Mouse (Mus musculus) heart, embryonic 14.5 days (tissue): ENCODE measurements at regions not wholly inside any gene's neighbourhood (a gene's known extent, or its start where the extent isn't known, plus 50 kb on each side); places are given as distances from the start of the nearest gene placed in this dataset.
A peak's percentile ranks its signal among the peaks of the same experiment; 100 is the strongest.

Experiments
- ATAC-seq: fragments of 200-750 bp; cut with Nextera tagmentation; 2 replicates; pipeline ENCODE4 v1.8.0; 2017; ENCODE audit warnings: low read depth, moderate TSS enrichment; ENCODE audit not compliant: insufficient number of reproducible peaks, insufficient read depth, low FRiP score
- H3K27ac ChIP-seq, 2 experiments: fragments of 200-500 bp in 1 of 2; fragments of 300-500 bp in 1 of 2; sonication (generic) in 1 of 2; replicated peaks in 1 of 2; 2 replicates each; pipeline ENCODE4 v1.5.1; 2012 to 2014; ENCODE audit warnings: low read depth in 2 of 2, low read length in 2 of 2, control low read depth in 1 of 2, mild to moderate bottlenecking in 1 of 2, mixed read lengths in 1 of 2; ENCODE audit not compliant: control insufficient read depth in 1 of 2, insufficient read depth in 1 of 2
- H3K27me3 ChIP-seq: fragments of 300-500 bp; sonication (generic); 2 replicates; pipeline ENCODE4 v1.6.1; 2014; ENCODE audit warnings: mild to moderate bottlenecking, low read length, control low read depth; ENCODE audit not compliant: control insufficient read depth, insufficient read depth
- H3K36me3 ChIP-seq: fragments of 300-500 bp; sonication (generic); 2 replicates; pipeline ENCODE4 v1.6.1; 2014; ENCODE audit warnings: mild to moderate bottlenecking, control low read depth, low read length, mixed read lengths; ENCODE audit not compliant: control insufficient read depth, insufficient read depth
- H3K4me1 ChIP-seq, 2 experiments: fragments of 200-500 bp in 1 of 2; fragments of 300-500 bp in 1 of 2; sonication (generic) in 1 of 2; 2 replicates each; pipeline ENCODE4 v1.6.1; 2012 to 2014; ENCODE audit warnings: low read length in 2 of 2, control low read depth in 1 of 2, mixed read lengths in 1 of 2; ENCODE audit not compliant: control insufficient read depth in 2 of 2, insufficient read depth in 2 of 2
- H3K4me2 ChIP-seq: fragments of 300-500 bp; sonication (generic); 2 replicates; pipeline ENCODE4 v1.6.1; 2014; ENCODE audit warnings: mild to moderate bottlenecking, low read length
- H3K4me3 ChIP-seq, 2 experiments: fragments of 200-500 bp in 1 of 2; fragments of 300-500 bp in 1 of 2; sonication (generic) in 1 of 2; 2 replicates each; pipeline ENCODE4 v1.5.1; 2012 to 2014; ENCODE audit warnings: low read length in 2 of 2, mild to moderate bottlenecking in 2 of 2, control low read depth in 1 of 2, low read depth in 1 of 2, moderate library complexity in 1 of 2; ENCODE audit not compliant: control insufficient read depth in 1 of 2, insufficient read depth in 1 of 2
- H3K9ac ChIP-seq: fragments of 300-500 bp; sonication (generic); 2 replicates; pipeline ENCODE4 v1.6.1; 2014; ENCODE audit warnings: mild to moderate bottlenecking, low read length
- H3K9me3 ChIP-seq: fragments of 300-500 bp; sonication (generic); 2 replicates; pipeline ENCODE4 v1.6.1; 2016; ENCODE audit warnings: low read length, control low read depth; ENCODE audit not compliant: control insufficient read depth
- WGBS: fragments of 180-500 bp; shearing (Covaris S2); extraction: QIAGEN DNeasy Blood & Tissue Kit; methylation state at CpG from one replicate; pipeline ENCODE4 v1.1.7; 2014; 5-methylcytosine and 5-hydroxymethylcytosine counted together

DNA sequence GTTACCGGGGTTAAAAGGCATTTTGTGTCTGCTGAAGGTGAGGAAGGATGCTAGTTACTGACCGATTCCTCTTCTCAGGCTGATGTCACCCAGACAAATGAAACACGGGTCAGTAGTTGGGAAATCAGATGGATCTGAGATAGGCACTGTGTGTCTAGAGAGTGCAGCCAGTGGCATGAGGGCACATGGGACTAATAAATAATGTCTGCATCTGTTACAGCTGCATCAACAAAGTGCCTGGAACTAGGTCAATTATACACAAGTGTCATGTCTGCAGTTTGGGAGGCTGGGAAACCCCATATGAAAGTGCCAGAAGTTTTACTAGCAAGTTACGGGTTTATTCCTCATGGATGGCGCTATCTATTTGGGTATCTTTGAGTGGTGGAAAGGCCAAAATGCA lies 68.8 kb downstream of the Cxcl12 start:
- H3K9ac ChIP-seq: no peak overlapping the region
- 79% methylated on average over 5 of the region's 5 CpGs for WGBS
- H3K27me3 ChIP-seq: no peaks in the 10 kb centered on the region; the same call in 1 of the 2 replicates
- no peaks in the 10 kb centered on the region for H3K9me3 ChIP-seq
- no peak overlapping the region for H3K4me2 ChIP-seq
- ATAC-seq: no peak
- H3K4me3 ChIP-seq: no peak overlapping the region
- no peaks in the 10 kb centered on the region for H3K36me3 ChIP-seq
- H3K27ac ChIP-seq: no peak overlapping the region
- no peaks in the 10 kb centered on the region for H3K4me1 ChIP-seq

DNA sequence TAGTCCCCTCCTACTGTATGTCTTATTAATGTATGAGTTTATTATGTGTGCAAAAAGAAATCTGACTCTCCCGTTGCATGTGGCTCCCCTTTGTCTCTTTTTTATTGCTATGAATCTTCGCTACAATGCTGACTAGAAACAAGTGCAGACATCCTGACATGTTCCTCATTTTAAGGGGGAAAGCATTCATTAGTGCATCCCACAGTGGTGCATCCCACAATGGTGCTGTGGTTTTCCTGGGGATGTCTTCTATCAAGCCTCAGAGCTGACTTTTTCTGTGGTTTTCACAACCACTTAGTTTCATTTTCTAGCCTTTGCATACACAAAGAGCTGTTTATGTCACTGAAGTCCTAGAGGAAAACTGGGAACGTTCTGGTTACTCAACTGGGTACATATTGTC lies 72.9 kb downstream of the Cxcl12 start:
- WGBS: 84% methylated on average over 3 of the region's 3 CpGs
- H3K27me3 ChIP-seq: 0 out of 2 replicates have a peak, but pooled peaks cover 5% of the 10 kb centered on the region
- H3K27ac ChIP-seq: no peak overlapping the region
- no peak for ATAC-seq
- H3K9me3 ChIP-seq: no peaks in the 10 kb centered on the region
- no peak overlapping the region for H3K9ac ChIP-seq
- H3K36me3 ChIP-seq: no peaks in the 10 kb centered on the region
- H3K4me2 ChIP-seq: no peak overlapping the region
- H3K4me1 ChIP-seq: peaks cover 10 to 14% of the 10 kb centered on the region in 2 experiments
- H3K4me3 ChIP-seq: no peak overlapping the region

DNA sequence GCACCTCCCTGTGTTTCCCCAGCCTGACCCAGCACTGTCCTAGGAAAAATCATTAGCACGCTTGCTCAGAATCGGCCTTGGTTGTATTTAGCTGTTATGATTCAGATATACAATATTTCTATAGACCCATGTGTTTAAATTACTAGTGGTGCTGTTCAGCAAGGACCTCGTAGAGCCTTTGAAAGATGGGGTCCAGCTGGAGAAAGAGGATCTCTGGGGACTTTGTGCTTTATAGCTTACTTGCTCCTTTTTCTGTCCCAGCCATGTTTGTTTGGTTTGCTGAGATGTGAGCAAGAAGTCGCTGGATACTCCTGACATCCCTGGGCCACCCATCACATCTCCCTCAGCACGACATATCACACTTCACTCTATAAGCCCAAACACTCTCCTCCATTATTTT lies 77.1 kb downstream of the Cxcl12 start:
- H3K4me1 ChIP-seq: peaks cover 21 to 39% of the 10 kb centered on the region in 2 experiments
- H3K4me3 ChIP-seq: no peak overlapping the region
- WGBS: 57% methylated on average over 5 of the region's 5 CpGs
- H3K4me2 ChIP-seq: peak overlapping the region; percentile 26
- peak overlapping the region; percentile 25 to 48; a peak in 2 of 4 replicates for H3K27ac ChIP-seq
- H3K36me3 ChIP-seq: no peaks in the 10 kb centered on the region
- H3K9me3 ChIP-seq: no peaks in the 10 kb centered on the region
- peak overlapping the region; percentile 25; the same call in 1 of the 2 replicates for H3K9ac ChIP-seq
- ATAC-seq: no peak
- 0 out of 2 replicates have a peak, but pooled peaks cover 5% of the 10 kb centered on the region for H3K27me3 ChIP-seq

DNA sequence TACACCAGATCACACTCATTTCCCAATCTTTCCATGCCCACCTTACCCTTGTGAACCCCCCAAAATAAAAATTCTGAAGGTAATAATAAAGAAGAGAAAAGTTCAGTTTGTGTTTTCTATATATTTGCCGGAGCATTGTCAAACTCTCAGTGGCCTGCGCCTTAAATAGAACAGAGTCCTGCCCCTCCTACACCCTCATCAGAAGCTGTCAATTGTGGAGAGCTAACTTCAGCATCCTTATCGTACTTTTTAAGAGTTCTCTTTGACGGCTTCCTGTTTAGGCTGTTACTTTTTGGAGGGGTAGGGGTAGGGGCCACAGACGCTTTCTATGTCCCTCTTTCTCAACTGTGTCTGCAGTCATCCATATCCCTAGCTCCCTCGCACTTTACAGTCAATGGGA lies 77.5 kb downstream of the Cxcl12 start:
- Histone ChIP-seq H3K4me2 (peak overlapping the region; percentile 26), H3K36me3 (no peaks in the 10 kb centered on the region), H3K4me1 (peaks cover 21 to 44% of the 10 kb centered on the region in 2 experiments), H3K27me3 (0 out of 2 replicates have a peak, but pooled peaks cover 5% of the 10 kb centered on the region), H3K9me3 (no peaks in the 10 kb centered on the region), H3K27ac (peak overlapping the region; percentile 48 to 55), H3K9ac (peak overlapping the region; percentile 25; the same call in 1 of the 2 replicates), H3K4me3 (no peak overlapping the region)
- 0 out of 2 replicates have a peak, but pooled peaks have one; percentile 57 for ATAC-seq
- WGBS: 15% methylated on average over 6 of the region's 6 CpGs

GRCm38 (mm10) chr6:117249230-117249921 lies 81.0 kb downstream of the Cxcl12 start:
- no peaks in the 10 kb centered on the region for H3K27me3 ChIP-seq
- no peak overlapping the region for H3K4me2 ChIP-seq
- no peak overlapping the region for H3K9ac ChIP-seq
- H3K27ac ChIP-seq: no peak overlapping the region
- ATAC-seq: no peak
- no peaks in the 10 kb centered on the region for H3K9me3 ChIP-seq
- peaks cover 41 to 73% of the 10 kb centered on the region in 2 experiments for H3K4me1 ChIP-seq
- H3K36me3 ChIP-seq: no peaks in the 10 kb centered on the region
- H3K4me3 ChIP-seq: no peak overlapping the region
- WGBS: 80% methylated on average over 18 of the region's 18 CpGs

- no peak overlapping the region for H3K4me3 ChIP-seq
- H3K4me1 ChIP-seq: peaks cover 43 to 74% of the 10 kb centered on the region in 2 experiments
- H3K4me2 ChIP-seq: no peak overlapping the region
- H3K9ac ChIP-seq: no peak overlapping the region
- 54% methylated on average over 2 of the region's 2 CpGs for WGBS
- H3K9me3 ChIP-seq: no peaks in the 10 kb centered on the region
- H3K36me3 ChIP-seq: no peaks in the 10 kb centered on the region
- no peak overlapping the region for H3K27ac ChIP-seq
- ATAC-seq: no peak
- no peaks in the 10 kb centered on the region for H3K27me3 ChIP-seq
Measured at GRCm38 (mm10) chr6:117250051-117250450, 81.7 kb downstream of the Cxcl12 start.

- H3K27me3 ChIP-seq: no peaks in the 10 kb centered on the region
- no peak overlapping the region for H3K9ac ChIP-seq
- peaks cover 38 to 67% of the 10 kb centered on the region in 2 experiments for H3K4me1 ChIP-seq
- ATAC-seq: peak; percentile 27; the same call in 1 of the 2 replicates
- no peak overlapping the region for H3K4me2 ChIP-seq
- H3K27ac ChIP-seq: peak overlapping the region; percentile 59 to 60
- 21% methylated on average over 12 of the region's 12 CpGs for WGBS
- no peak overlapping the region for H3K4me3 ChIP-seq
- no peaks in the 10 kb centered on the region for H3K36me3 ChIP-seq
- no peaks in the 10 kb centered on the region for H3K9me3 ChIP-seq
Measured at GRCm38 (mm10) chr6:117251383-117251925, 83.1 kb downstream of the Cxcl12 start.
